Mouse (Mus musculus): ENCODE data around the gene Hist1h2ae.

DNA sequence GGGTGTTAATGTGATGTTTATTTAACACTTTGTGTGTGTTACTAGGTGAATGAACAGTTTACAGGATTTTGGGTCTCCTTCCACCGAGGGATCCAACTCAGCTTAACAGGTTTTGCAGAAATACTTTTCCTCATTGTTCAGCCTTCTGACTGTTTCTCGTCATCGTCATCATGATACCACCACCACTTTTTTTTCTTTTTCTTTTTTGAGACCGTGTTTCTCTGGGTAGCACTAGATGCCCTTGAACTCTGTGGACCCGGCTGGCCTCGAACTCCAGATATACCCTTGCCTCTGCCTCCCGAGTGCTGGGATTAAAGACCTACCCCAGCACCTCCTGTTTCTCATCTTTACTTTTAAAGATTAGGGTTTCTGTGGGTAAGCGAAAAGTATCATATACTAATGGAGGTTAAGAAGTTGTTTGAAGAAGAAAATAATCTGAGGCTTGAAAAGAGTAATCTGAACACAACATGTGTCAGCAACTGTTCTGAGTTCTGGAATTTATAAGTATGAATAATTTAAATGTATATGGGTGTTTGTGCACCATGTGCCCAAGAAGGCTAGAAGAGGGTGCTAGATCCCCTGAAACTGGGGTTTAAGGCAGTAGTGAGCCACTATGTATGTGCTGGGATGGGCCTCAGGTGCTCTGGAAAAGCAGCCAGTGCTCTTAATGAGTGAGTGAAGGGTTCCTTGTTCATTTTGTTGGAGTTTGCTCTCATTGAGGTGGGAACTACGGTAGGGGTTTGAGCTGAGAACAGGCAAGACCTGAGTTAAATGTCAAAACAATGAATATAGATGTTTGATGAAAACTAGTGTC, 38.6 kb downstream of the Hist1h2ae start:
- TF ChIP-seq CTCF (IDR thresholded peaks at IDR 0.05; ENCODE audit: control insufficient read depth, insufficient read depth, low read length) (no peak), POLR2A (IDR thresholded peaks at IDR 0.05; ENCODE audit: borderline replicate concordance, control insufficient read depth, low read depth, low read length) (no peak)

Data from bone marrow, adult 2 months (tissue).